Mouse (Mus musculus) ES-E14 (cell line): ENCODE data around the gene Pced1a. TPM values are rescaled to one million over a fixed set of nuclear protein-coding genes. Genes with fewer than 3 reads are reported as not detected.

ENCODE experiments used
- DNase-seq: peaks from one replicate; pipeline ENCODE4 v3.0.0-alpha.2; 2013; ENCODE audit warnings: low read depth, low spot score
- H3K27ac ChIP-seq: 2 replicates; pipeline ENCODE4 v1.5.1; 2012; ENCODE audit warnings: low read depth, mild to moderate bottlenecking, low read length, moderate library complexity, mixed read lengths; ENCODE audit not compliant: poor library complexity, insufficient read depth, severe bottlenecking
- H3K36me3 ChIP-seq: 2 replicates; pipeline ENCODE4 v1.6.1; 2012; ENCODE audit warnings: mild to moderate bottlenecking, low read length, moderate library complexity, mixed read lengths; ENCODE audit not compliant: control insufficient read depth, poor library complexity, insufficient read depth, severe bottlenecking
- H3K4me1 ChIP-seq, 2 experiments: fragments of 150-350 bp in 1 of 2; sonication (generic) in 1 of 2; 2 replicates each; pipeline ENCODE4 v1.6.1; 2012; ENCODE audit warnings: low read length in 2 of 2, mild to moderate bottlenecking in 1 of 2, mixed read lengths in 1 of 2; ENCODE audit not compliant: control insufficient read depth in 2 of 2, insufficient read depth in 2 of 2, poor library complexity in 1 of 2
- H3K4me3 ChIP-seq, 2 experiments: fragments of 150-350 bp in 1 of 2; sonication (generic) in 1 of 2; 2 replicates each; pipeline ENCODE4 v1.5.1; 2012; ENCODE audit warnings: low read length in 2 of 2, low read depth in 1 of 2, mild to moderate bottlenecking in 1 of 2, mixed read lengths in 1 of 2; ENCODE audit not compliant: insufficient read depth in 1 of 2, poor library complexity in 1 of 2, severe bottlenecking in 1 of 2
- H3K9ac ChIP-seq: 2 replicates; pipeline ENCODE4 v1.6.1; 2012; ENCODE audit warnings: low read depth, mild to moderate bottlenecking, low read length, mixed read lengths; ENCODE audit not compliant: poor library complexity, insufficient read depth, severe bottlenecking
- H3K9me3 ChIP-seq: fragments of 150-350 bp; sonication (generic); 2 replicates; pipeline ENCODE4 v1.6.1; 2012; ENCODE audit warnings: low read depth, mild to moderate bottlenecking, low read length; ENCODE audit not compliant: control insufficient read depth, insufficient read depth
- CHD2 ChIP-seq: IDR thresholded peaks from 2 replicates; pipeline ENCODE4 v1.6.1; 2014; ENCODE audit warnings: mild to moderate bottlenecking, low read depth, low read length, inconsistent platforms
- HCFC1 ChIP-seq: IDR thresholded peaks from 2 replicates; pipeline ENCODE4 v1.6.1; 2012; ENCODE audit warnings: low read length, inconsistent platforms, borderline replicate concordance; ENCODE audit not compliant: insufficient read depth
- MAFK ChIP-seq: IDR thresholded peaks from 2 replicates; pipeline ENCODE4 v1.6.1; 2014; ENCODE audit warnings: mild to moderate bottlenecking, low read depth, low read length, inconsistent platforms; ENCODE audit not compliant: insufficient read depth
- ZC3H11A ChIP-seq: IDR thresholded peaks from 2 replicates; pipeline ENCODE4 v1.6.1; 2012; ENCODE audit warnings: low read depth, mild to moderate bottlenecking, inconsistent platforms, low read length, borderline replicate concordance
- ZNF384 ChIP-seq: IDR thresholded peaks from 2 replicates; pipeline ENCODE4 v1.6.1; 2012; ENCODE audit warnings: low read depth, low read length, inconsistent platforms
- in situ Hi-C, 2 experiments: fragments of 600-800 bp; cut with MboI; formaldehyde crosslinking; loops; one replicate each; pipeline ENCODE4 v1.15.1; 2025; ENCODE audit warnings: low sequenced_read_pairs in 2 of 2, inconsistent platforms in 1 of 2; ENCODE audit not compliant: unreplicated experiment in 2 of 2
- total RNA-seq: library from RNA; depleted of rRNA; stranded (reverse); fragments of 300-350 nt; gene quantifications from 2 replicates; pipeline ENCODE4 v1.2.3, GENCODE M21; 2012; rRNA removed

Pced1a gene
- total RNA-seq, result 13.1 and 14.4 TPM in 2 replicates

DNA sequence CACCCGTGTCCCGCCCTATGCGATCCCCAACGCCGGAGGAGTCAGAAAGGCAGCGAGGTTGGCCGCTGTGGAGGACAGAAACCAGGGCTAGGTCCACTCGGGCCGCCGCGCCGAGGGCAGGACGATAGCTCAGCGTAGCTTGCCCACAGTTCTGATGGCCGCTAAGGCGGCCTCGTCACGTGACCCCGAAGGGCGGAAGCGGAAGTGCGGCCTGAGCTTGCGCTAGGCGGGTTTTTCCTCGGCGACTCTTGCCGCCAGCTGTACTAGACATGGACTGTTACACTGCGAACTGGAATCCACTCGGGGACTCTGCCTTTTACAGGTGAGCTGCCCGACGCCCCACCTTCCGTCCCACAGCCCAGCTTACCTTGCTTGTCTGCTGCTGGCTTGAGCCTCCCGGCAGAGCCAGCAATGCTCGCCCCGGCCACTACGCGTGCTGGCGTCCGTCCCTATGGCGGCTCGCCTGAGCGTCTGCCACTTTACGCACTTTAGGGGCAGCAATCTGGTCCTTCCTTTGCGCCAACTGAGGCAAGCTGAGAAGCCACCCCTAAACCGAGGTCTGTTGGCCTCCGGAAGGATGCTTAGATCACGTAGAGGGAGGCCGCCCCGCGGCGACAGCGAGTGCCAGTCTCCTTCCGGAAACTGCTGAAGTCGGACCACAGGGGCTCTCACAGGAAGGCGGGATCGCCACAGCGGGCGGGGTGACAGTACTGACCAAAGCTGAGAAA lies at the start of gene Pced1a, which contains the start of gene Vps16:
Gene Pced1a, minus strand, starts transcription at position 576 of the 728 bp plus-strand sequence.
Gene Vps16, plus strand, starts transcription at position 214 of the 728 bp plus-strand sequence.
- Histone ChIP-seq H3K4me1 (peaks cover 2 to 8% of the 10 kb centered on the region in 2 experiments; a peak in 2 of 4 replicates), H3K9ac (peak within 1 kb of the TSS; percentile 90), H3K27ac (no peak within 1 kb of the TSS), H3K9me3 (no peaks in the 10 kb centered on the region), H3K36me3 (peaks cover 2% of the 10 kb centered on the region; the same call in 1 of the 2 replicates), H3K4me3 (peak within 1 kb of the TSS; percentile 76 to 87)
- in situ Hi-C loops, result no loop called here
- peak; percentile 66 for DNase-seq
- TF ChIP-seq ZC3H11A, result no peak
- peak; percentile 90 for TF ChIP-seq HCFC1
- no peak for TF ChIP-seq MAFK
- TF ChIP-seq ZNF384, result no peak

DNA sequence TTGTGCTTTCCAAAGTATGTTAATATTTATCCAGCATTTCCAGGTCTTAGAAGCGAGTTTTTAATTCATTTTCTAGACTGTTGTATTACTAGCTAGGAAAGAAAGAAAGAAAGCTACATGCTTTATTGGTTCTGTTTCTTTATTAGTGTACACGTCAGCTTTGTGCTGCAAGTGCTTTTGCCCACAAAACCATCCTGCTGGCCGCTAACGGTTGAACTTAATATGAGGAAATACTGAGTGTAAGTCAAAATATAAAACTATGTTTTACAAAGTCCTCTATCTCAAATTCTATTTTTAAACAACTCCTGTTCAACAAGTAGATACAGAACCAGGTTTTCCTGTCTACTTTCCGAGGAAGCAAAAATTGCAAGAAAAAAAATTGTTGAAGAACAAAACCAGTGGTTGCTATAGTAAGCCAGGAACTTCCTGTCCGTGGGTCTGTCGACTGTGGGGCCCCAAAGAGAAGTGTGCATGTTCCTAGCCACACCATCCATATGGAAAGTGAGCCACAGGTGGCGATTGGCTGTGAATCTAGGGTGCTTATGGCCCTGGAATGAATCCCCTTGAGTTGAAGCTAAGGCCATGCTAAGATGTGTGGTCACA lies 48.5 kb upstream of the Pced1a start:
- Histone ChIP-seq H3K9me3 (no peaks in the 10 kb centered on the region), H3K9ac (no peak overlapping the region), H3K27ac (no peak overlapping the region), H3K4me3 (no peak overlapping the region), H3K36me3 (no peaks in the 10 kb centered on the region), H3K4me1 (peaks cover 5% of the 10 kb centered on the region in 2 experiments; a peak in 1 of 4 replicates)
- in situ Hi-C loops, result no loop called here
- no peak for DNase-seq
- no peak for TF ChIP-seq MAFK
- no peak for TF ChIP-seq HCFC1
- TF ChIP-seq CHD2, result no peak
- TF ChIP-seq ZNF384, result no peak
- no peak for TF ChIP-seq ZC3H11A

DNA sequence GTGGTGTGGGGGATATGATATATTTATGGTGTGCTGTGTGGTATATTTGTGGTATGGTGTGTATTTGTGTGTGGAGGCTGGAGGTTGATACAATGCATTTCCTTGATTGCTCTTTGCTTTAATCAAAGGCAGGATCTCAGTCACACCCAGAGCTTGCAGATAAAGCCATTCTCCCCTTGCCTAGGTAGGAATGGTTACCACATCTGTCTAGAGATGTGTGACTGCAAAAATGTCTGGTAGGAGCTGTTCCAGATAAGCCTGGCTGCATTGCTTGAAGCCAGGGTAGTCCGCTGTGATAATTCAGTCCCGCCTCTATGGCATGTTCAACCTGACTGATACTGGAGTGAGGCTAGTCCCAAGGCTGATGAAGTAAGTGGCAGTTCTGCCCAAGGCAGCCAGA lies 45.4 kb upstream of the Pced1a start:
- H3K4me1 ChIP-seq, result peaks cover 5% of the 10 kb centered on the region in 2 experiments; a peak in 1 of 4 replicates
- in situ Hi-C loops, result no loop called here
- DNase-seq, result no peak
- TF ChIP-seq ZC3H11A (no peak), ZNF384 (no peak), HCFC1 (no peak), MAFK (no peak), CHD2 (no peak)
- no peak overlapping the region for H3K27ac ChIP-seq
- no peak overlapping the region for H3K9ac ChIP-seq
- H3K36me3 ChIP-seq, result no peaks in the 10 kb centered on the region
- no peaks in the 10 kb centered on the region for H3K9me3 ChIP-seq
- H3K4me3 ChIP-seq, result no peak overlapping the region

DNA sequence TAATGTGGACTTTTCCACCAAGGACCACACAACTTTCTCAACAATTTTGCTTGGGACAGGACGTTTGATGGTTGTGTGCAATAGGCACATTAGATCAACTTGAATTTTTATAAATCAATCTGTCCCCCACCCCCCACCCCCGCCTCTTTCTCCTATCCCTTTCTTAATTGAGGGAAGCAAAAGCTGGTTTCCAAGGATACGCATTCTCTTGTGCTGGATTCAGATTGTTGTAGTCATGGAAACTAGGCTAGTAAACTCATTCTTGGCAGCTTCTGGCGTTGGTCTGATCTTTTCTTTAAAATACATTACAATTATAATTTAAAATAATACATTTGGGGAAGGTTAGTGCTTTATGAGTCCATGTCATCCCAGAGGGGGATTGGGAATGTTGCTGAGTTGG lies 44.9 kb upstream of the Pced1a start:
- H3K9ac ChIP-seq, result no peak overlapping the region
- H3K4me3 ChIP-seq, result no peak overlapping the region
- H3K4me1 ChIP-seq, result peaks cover 5% of the 10 kb centered on the region in 2 experiments; a peak in 1 of 4 replicates
- no peaks in the 10 kb centered on the region for H3K9me3 ChIP-seq
- TF ChIP-seq ZNF384 (no peak), CHD2 (no peak), MAFK (no peak), ZC3H11A (no peak)
- H3K36me3 ChIP-seq, result no peaks in the 10 kb centered on the region
- no peak overlapping the region for H3K27ac ChIP-seq
- DNase-seq, result no peak
- in situ Hi-C loops, result no loop called here
